Mouse (Mus musculus): ENCODE measurements around the gene AC124502.3.

Gene AC124502.3

DNA sequence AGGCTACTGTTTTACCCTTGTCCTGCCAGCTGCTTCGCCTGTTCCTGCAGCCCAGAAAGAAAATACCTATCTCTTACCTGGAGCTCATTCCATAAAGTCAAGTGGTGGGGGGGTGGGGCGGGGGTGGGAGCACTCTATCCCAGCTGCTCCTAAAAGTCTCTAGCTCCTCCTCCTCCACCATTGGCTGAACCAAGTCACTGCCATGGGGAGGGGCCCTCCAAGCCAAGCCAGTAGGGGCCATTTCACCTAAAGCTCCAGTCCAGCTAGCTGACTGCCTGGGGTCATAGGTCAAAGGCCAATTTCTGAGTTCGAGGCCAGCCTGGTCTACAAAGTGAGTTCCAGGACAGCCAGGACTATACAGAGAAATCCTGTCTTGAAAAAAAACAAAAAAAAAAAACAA is 6.0 kb upstream of the AC124502.3 start:
- in situ Hi-C loops (cut with MseI, MboI), result no loop called here

DNA sequence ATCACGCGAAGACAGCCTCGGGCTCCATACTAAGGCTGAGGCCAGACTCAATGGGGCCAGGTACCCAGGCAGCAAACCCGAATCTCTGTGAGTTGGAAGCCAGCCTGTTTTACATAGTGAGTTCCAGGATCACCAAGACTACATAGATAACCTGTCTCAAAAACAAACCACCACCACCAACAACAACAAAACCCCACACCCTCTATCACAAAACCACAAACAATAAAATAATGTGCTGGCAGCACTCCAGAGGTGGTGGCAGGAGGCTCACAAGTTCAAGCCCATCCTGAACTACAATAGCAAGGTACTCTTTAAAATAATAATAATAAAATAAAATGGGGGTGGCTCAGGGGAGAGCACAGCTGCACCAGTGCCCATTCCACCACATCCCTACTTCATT is 2.1 kb upstream of the AC124502.3 start:
- in situ Hi-C loops (cut with MseI, MboI), result no loop called here

DNA sequence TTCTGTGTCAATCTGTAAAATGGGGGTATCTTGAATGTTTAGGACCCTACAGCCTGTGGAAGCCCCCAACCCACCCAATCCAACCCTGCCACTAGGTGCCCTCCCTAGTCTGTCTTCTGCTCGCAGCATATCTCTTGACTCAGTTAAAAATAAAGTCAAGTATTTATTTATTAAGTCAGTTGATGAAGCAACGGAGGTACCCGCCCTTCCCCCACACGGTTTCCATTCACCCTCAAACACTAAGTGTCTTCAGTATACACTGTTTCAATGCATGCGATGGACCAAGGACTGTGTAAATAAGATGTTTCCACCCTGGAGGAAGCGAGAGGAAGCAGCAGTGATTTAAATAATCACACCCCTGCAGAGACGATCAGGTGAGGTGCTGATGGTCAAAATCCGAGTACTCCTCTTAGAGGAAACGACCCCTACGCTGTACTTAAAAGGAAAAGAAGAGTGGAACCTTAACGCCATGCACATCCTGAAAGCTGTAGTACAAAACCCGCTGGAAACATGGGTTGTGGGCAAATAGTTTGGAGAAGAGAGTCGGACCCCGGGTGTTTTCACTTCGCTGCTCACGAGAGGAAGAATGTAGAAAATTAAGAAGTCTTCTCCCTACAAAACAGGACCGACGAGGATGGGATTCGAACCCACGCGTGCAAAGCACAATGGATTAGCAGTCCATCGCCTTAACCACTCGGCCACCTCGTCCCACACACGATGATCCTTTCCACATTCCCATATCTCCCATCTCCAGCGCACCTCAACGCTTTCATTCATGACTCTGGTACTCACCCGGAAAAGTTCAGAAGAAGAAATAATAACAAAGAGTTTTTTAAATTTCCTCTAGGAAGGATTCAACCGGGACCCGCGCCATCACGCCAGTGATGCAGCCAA is 766 bp upstream of the AC124502.3 start:
- in situ Hi-C loops (cut with MseI, MboI), result no loop called here

DNA sequence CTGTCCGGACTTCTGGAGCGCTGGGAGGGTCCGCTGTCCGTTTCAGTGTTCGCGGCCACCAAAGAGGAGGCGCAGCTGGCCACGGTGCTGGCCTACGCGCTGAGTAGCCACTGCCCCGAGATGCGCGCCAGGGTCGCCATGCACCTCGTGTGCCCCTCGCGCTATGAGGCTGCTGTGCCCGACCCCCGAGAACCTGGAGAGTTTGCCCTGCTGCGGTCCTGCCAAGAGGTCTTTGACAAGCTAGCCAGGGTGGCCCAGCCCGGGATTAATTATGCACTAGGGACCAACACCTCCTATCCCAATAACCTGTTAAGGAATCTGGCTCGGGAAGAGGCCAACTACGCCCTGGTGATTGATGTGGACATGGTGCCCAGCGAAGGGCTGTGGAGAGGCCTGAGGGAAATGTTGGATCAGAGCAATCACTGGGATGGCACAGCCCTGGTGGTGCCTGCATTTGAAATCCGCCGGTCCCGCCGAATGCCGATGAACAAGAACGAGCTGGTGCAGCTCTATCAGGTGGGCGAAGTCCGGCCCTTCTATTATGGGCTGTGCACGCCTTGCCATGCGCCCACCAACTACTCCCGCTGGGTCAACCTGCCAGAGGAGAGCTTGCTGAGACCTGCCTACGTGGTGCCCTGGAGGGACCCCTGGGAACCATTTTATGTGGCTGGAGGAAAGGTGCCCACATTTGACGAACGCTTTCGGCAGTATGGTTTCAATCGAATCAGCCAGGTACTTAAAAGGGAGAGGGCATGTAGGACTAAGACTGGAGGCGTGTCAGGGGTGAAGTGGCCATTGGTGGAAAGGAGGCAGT is 817 bp downstream of the AC124502.3 start:
- in situ Hi-C loops (cut with MseI, MboI), result no loop called here

DNA sequence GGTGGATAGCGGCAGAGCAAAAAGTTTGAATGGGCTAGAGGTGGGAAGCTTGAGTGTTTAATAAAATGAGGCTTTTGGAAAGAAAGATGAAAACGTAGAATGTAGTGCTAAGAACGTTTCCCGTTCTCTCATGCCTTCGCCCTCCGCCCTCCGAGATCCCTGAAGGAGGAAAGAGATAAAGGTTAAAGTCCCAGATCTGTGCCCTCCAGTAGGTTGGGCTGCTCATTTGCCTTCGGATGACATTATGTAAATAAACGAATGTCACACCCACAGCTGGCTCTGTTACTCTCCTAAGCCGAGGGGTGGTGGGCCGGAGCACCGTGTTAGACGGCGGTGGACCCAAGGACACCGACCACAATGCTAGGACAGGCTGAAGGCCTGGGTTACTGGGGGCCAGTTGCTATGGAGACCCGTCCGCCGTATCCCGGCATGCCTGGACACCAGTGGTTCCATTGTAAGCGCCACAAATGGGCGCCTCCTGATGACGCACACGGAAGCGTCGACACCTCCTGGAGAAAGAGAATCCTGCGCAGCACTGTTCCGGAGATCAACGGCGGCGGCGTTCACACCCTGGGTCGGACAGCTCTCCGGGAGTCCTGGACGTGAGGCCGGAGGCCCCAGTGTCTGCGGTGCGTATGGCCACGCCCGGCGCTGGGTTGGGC is 2.3 kb downstream of the AC124502.3 start, which contains the start of gene Brms1:
Gene Brms1 (plus strand): TSS at position 493 of the 662 bp plus-strand sequence.
- in situ Hi-C loops (cut with MseI, MboI), result no loop called here

DNA sequence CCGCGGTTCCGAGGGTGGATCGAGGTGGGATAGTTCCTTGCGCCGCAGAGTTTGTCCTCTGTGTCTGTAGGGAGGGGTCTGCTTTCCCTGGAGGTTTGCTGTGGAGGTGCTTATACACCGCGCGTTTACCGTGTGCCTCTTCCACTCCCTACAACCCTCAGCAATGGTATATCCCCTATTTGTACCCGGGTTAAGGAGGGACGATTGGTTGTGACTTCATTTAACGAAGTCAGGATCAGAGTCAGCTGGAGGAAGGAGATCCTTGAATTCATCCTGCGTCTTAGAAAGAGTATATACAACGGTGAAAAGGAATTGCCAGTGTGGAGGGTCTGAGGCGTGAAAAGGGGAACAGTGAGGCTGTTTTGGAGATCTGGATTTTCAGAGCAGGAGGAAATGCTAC is 2.9 kb downstream of the AC124502.3 start:
- in situ Hi-C loops (cut with MseI, MboI), result no loop called here

DNA sequence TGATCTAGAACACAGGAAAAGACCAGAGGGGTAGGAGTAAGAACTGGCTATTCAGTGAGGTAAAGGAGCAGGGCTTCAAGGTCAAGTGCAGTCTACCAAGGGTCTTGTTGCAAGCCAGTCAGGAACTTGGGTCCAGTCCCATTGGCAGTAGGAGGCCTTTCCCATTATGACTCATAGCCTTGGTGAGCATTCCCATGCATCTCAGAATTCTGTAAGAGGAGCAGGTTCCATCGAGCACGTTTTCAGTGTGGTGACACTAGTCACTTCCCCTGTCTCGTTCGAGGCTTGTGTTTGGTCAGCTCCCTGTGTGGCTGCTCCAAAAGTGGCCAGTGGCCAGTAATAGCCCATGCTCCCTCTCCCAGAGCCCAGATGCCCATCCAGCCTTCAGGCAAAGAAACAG is 6.8 kb downstream of the AC124502.3 start:
- in situ Hi-C loops (cut with MseI, MboI), result no loop called here

DNA sequence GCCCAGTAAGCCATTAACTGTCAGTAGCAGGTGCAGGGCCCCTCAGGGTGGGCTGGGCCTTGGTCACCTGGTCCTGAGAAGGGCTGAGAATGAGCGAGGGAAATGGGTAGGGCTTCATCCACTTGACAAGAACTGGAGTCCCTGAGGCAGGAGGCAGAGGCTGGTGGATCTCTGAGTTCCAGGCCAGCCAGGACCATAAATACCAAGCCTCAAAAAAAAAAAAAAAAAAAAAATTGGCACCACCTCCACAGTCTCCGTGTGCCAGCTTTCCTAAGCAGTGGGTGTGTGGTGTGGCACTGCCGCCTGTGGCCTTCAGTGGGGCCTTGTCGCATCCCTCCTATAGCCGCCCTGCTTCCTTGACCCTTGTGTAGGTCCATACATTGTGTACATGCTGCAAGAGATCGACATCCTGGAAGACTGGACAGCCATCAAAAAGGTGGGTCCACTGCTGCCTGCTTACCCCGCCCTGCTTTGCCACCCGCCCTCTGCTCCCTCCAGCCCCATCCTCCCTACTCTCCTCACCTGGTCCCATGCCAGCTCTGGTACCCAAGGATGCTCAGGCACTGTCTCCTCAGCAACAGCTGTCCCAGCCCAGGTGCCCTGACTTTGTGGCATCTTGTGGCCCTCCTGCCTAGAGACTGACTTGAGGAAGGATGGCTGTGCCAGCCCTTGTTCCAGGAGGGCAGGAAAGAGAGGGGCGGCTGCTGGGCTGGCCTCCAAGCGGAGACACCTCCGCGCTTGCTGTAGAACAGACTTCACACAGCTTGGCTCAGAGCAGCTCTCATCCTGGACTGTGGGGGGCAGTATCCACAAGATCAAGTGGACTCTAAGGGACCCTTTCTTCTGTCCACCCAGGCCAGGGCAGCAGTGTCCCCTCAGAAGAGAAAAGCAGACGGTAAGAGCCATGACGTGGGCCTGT is 9.7 kb downstream of the AC124502.3 start:
- in situ Hi-C loops (cut with MseI, MboI), result no loop called here

DNA sequence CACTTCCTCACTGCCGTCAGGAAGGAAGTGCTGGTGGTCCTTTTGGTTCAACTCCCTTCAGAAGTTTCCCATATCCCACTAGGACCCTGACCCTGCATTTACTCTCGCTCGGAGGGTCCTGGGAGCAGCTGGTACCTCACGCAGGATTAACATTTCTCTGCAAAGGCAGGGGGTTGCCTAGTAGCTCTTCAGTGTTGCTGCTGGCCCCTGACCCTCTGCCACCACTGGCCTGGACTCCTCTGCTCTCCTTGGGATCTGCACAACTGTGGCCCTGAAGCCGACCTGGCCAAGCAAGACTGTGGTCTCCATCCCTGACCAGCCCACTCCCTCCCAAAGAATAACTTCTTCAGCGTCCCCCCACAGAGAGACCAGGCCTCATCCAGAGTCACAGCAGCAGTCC is 10.6 kb downstream of the AC124502.3 start:
- in situ Hi-C loops (cut with MseI, MboI), result no loop called here

DNA sequence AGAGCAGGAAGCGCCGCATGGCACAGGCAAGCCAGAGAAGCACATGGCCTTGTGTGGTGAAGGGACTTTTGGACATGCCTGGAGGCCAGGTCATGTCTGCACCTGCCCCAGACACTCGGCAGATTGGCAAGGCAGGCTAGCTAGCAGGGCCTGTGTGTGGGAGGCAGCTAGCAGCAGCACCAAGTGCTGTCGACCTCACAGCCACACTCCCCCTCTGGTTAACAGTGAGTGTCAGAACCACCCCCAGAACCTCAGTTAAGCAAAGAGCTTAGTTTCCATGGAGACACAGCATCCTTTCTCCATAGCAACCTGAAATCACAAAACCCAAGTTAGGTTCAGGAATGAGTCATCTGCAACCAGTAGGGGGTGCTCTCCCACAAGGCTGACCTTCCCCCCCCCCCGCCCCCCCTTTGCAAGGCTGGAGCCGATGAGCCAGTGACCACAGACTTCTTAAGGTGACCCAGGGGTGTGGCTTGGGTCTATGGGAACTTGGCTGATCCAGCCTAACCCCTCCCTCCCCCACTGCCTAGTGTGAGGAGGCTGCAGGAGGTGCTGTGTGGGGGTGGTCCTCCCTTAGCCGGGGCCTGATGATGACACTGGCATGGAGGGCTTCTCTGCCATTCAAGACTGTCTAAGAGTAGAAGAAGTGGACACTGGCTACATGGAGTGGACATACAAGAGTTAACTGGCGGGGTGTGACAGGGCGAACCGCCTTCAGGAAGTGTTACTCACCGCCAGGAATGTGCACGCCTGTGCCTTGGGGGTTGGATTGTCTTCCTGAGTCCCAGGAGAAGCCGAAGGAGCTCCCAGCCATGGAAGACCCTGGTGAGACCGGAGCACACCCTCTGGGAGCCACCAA is 11.6 kb downstream of the AC124502.3 start, which contains the start of gene Rin1:
Gene Rin1 (plus strand): TSS at position 435 of the 859 bp plus-strand sequence.
- in situ Hi-C loops (cut with MseI, MboI), result no loop called here

DNA sequence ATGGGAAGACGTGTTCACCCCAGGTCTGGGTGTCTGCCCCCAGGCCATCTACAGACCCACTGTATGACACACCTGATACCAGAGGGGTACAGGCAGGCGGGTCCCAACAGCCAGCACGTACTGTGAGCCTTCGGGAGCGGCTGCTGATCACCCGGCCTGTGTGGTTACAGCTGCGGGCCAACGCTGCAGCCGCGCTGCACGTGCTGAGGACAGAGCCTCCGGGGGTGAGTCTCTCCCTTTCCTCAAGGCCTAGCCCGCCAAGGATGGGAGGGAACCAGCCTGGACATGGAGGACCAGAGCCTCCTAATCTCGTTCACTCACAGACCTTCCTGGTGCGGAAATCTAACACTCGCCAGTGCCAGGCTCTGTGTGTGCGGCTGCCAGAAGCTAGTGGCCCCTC is 12.3 kb downstream of the AC124502.3 start:
- in situ Hi-C loops (cut with MseI, MboI), result no loop called here

DNA sequence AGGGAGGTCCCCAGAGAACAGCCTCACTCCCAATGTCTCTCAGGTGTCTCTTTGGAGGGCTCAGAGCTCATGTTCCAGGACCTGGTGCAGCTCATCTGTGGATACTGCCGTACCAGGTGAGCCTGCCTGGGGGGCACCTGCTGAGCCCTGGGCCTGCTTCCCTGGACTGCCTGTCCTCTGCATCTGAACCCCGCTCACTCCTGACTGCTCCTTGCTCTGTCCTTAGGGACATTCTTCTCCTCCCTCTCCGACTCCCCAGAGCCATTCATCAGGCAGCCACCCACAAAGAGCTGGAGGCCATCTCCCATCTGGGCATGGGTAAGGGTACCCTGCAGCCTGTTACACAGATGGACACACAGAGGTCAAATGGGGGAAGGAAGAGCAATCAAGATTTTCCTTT is 12.8 kb downstream of the AC124502.3 start:
- in situ Hi-C loops (cut with MseI, MboI), result no loop called here

DNA sequence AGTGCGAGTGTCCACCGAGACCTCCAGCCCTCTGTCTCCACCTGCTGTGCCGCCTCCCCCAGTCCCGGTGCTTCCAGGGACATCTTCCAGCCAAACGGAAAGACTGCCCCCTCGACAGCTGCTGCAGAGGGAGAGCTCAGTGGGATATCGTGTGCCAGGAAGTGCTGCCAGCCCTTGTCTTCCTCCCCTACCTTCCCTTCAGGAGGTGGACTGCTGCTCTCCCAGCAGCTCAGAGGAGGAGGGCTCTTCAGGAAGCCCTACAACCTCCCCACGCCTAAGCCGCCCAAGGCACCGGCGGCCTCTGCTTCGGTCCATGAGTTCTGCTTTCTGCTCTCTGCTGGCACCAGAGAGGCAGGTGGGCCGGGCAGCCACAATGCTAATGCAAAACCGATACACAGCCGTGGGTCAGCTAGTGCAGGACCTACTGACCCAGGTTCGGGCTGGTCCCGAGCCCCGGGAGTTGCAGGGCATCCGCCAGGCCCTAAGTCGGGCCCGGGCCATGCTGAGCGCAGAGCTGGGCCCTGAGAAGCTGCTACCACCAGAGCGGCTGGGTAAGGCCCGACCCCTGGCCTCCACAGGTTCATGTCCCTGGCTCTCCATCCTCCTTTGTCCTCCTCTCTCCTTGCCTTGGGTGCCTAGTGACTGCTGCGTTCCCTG is 13.6 kb downstream of the AC124502.3 start:
- in situ Hi-C loops (cut with MseI, MboI), result no loop called here

DNA sequence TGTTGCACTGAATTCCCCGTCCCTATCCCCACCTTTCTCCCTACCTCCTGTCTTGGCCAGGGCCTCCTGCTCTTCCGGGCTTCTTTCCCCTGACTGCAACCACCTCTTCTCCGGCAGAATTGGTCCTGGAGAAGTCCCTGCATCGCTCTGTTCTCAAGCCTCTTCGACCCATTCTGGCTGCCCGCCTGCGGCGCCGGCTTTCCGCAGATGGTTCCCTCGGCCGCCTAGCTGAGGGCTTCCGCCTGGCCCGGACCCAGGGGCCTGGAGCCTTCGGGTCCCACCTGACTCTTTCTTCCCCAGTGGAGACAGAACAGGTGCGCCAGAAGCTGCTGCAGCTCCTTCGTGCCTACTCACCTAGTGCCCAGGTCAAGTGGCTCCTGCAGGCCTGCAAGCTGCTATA is 14.2 kb downstream of the AC124502.3 start:
- in situ Hi-C loops (cut with MseI, MboI), result no loop called here

DNA sequence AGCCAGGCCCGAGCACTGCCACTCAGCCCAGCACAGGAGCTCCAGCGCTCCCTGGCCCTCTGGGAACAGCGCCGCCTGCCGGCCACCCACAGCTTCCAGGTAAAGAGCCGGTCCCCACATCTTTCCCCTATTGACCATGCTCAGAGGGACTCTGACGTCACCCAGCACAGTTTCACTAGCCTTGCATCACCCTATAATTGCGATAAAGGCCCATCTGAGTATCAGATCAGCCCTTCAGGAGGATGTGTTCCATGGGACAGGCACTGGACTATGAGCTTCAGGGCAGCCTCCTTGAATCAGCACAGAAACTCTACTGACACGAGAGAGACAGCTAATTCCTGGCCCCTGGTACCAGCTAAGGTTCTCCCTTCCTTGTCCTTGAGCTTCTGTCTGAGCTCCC is 15.2 kb downstream of the AC124502.3 start:
- in situ Hi-C loops (cut with MseI, MboI), result no loop called here

DNA sequence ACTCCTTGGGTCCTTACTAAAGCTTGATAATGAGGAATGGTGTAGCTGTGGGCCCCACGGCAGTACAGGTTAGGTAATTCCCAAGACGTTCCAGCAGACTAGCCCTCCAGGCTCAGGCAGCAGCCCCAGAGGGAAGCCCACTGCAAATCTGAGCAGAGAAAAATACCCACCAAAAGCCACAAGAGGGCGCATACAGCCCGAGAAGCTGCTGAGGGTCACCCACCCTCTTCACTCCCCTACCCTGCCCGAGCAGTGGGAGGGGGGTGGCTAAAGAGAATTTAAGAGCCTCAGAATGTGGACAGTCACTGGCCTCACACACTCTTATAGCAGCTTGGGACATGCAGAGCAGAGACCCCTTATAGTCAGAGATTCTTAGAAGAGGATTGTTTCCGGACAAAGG is 17.6 kb downstream of the AC124502.3 start:
- in situ Hi-C loops (cut with MseI, MboI), result no loop called here

DNA sequence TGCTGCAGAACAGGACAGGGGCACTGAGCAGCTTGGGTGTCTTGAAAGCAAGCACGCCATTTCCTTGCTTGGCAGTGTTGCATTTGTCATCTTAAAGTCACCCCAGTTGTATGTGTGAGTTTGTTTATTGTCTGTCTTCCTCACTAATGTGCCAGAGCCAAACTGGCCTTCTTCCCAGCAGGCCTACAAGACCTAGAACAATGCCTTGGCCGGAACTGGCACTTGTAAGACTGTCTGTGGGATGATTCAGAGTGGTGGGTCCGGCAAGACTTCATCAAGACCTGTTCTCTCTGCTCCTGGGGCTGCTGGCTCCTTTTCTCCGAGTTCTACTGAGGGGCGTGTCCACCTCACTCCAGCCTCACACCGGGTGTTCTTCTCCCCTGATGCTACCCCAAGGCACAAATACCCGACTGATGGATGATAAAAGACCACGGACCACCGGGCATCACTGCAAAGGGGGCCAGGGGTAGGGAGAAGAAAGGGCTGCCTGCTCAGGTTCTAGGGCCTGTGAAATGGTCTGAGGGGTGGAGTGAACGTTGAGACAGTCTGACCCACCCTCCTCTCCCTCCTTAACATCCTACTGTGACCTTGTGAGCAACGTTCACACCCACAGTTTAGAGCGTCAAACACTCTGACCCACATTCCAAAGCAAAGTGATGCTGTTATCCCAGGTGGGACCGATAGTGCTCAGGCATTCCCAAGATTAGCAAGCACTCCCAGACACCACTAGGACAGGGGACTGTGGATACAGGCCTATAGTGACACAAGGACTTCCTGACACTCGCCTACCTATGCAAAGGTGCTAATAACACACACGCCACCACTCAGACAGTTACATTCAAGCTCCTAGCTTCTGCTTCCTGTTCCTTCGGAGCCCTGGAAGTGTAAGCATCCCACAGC is 19.4 kb downstream of the AC124502.3 start:
- in situ Hi-C loops (cut with MseI, MboI), result no loop called here

All from mouse trophoblast stem cell (cell line).